Mouse (Mus musculus) adrenal gland, postnatal 25 days (tissue): ENCODE results near the gene Tmtc4. TPM values are rescaled to one million over a fixed set of nuclear protein-coding genes. Genes with fewer than 3 reads are reported as not detected.

Source experiments
- DNase-seq: peaks from one replicate; pipeline ENCODE4 v3.0.0; 2021; ENCODE audit warnings: mixed read lengths
- total RNA-seq: library from RNA; stranded (reverse); gene quantifications from 2 replicates; pipeline ENCODE4 v1.2.3, GENCODE M21; 2021

Gene Tmtc4
- total RNA-seq, 1 experiment from 2014 or later: 22.3 TPM

DNA sequence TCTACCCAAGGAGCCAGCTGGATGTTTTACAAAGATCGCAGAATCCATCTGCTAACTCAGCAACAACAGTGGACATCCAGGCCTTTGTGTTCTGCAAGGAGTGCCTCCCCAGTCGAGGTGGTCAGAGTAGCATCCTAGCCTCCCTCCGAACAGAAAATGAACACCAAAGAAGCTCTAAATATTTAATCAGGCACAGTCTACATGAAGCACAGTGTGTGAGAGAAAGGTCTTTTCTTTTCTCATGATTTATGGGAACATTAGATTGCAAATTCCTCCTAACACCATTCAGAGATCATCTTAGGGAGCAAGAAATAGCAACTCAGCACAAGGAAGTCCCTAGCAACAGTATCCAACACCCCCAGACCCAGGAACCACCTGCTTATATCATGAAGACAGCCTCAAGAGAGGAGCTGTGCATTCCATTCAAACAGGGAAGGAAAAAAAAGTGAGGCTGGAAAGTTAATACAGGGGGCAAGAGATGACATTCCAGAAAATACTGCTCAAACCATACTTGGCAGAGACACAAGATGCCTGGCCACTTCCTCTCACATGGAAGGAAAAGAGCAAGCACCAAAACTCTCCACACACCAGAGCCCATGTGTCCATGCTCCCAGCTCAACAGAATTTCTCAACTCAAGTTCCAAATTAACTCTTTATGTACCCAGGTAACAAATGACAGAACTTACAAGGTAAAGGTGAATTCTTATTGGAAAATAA is 8.8 kb downstream of the Tmtc4 start:
- no peak for DNase-seq

DNA sequence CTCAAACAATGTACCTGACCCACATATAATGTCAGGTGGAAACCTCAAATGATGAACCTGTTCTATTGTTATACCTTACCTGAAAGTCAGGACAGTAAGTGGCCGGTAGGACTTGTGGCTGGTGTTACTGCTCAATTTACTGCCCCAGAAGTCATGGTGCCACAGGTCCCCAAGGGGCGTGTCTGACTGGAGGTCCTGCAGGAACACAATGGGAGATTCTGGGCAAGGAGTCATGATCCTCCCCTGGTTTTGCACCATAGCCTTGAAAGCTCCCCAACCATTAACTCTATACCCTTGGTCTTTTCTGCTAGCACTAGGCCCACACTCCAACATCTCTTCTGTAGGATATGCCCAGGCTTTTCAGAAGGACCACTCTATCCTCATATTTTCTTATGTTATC is 10.7 kb downstream of the Tmtc4 start:
- DNase-seq: no peak

GRCm38 (mm10) chr14:122968049-122968448 is 15.8 kb downstream of the Tmtc4 start:
- DNase-seq: no peak

DNA sequence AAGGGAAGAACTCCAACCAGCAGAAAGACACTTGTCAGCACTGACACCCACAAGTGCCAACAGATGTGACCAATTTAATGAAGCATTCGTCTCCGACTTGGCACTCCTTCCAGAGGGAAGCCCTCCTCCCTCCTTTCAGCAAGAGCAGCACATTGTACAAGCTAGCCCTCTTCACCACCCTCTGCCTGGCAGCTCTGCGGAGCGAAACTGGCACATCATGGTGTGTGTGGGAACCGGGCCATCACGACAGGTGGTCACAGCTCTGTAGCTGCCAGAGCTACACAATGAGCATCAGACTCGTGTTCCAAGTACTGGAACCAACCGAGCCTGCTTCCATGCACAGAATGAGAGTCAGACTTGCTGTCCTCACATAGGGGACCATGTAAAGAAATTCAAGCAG is 25.9 kb downstream of the Tmtc4 start:
- peak; percentile 24 for DNase-seq

GRCm38 (mm10) chr14:122953331-122953730 is 30.5 kb downstream of the Tmtc4 start:
- DNase-seq: peak; percentile 42

DNA sequence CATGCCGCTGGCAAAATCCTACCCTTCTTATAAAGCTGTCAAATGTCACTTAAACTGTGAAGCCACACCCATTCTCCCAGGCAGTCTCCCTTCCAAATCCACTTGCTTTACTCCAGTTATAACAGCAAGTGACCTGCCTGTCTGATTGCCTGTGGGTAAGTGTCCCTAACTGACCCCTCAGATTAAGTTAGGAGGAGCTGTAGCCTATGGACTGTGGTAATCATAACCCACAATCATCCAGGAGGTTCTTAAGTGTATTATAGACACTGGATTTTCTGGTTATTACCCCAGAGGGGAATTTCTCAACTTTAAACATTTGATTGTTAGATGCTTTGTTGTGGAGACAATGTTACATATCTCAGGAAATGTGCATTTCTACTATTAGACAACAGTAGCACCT is 31.3 kb downstream of the Tmtc4 start:
- no peak for DNase-seq

DNA sequence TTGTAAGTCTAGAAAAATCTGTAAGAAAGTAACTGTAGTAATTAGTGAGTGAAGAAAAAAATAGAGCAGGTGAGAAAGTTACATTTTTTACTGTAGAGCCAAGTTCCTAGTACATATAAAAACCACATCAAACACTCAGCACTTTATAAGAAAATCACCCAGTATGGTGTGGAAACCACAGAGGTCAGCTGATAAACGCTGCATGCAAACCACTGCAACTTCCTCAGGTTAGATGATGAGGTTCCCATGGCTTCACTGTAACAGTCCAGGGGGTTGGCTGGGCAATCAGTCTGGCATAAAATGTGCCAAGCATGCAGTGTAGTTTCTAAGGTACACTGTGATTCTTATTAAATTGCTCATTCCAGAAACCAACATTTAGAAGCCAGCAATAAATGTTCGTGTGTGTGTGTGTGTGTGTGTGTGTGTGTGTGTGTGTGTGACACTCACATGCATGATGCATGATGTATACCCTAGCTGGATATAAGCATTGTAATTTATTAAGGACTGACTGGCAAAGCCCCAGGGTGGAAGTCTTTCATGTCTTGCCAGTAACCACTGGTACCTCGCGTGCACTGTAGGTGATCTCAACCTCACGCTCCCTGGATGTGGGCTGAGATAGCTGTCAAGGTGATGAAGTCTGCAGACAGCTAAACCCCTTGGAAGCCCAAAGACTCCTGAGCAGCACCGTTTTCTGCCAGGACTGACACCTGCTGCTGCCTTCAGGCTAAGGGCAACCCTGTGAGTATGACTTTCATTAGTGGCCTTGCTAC is 32.0 kb downstream of the Tmtc4 start:
- no peak for DNase-seq

GRCm38 (mm10) chr14:122950915-122951314 is 32.9 kb downstream of the Tmtc4 start:
- DNase-seq: no peak

- no peak for DNase-seq
Observed at GRCm38 (mm10) chr14:122943475-122943853, 40.4 kb downstream of the Tmtc4 start.

GRCm38 (mm10) chr14:122942757-122943474 is 40.9 kb downstream of the Tmtc4 start:
- no peak for DNase-seq

DNA sequence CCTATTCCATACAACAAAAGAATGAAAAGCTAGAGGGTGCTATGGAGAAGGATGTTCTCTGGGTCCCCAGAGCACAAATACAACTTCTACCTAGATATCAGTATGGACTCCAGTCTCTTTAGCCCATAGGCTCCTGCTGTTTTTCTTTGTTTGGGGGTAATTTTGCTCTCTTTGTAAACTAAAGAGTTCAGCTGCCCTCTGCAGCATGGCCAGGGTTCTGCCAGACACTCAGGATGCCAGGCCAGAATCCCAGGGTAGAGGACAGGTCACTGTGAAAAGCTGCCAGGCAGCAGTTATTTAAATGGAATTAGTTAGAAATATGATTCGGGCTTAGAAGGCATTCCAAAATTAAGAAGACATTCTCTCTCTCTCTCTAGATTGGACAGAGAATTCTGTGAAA is 47.4 kb downstream of the Tmtc4 start:
- DNase-seq: no peak

DNA sequence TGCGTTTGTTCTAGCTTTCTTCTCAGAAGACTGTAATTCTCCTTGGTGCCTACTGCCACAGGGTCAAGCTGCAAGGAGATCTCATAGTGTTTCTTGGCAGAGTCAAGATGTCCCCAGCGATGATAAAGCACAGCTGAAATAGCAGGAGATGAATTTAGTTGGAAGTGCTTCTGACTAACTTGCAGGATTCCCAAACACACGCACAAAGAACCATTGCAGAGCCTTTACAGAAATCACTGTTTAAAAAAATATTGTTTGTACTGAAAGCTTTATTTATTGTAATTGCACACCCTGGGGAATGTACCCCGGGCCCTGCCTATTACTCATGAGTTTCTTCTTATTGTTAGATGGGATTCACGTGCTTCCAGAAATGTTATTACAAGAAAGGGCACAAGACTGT is 63.8 kb downstream of the Tmtc4 start:
- DNase-seq: no peak

GRCm38 (mm10) chr14:122917676-122918075 is 66.2 kb downstream of the Tmtc4 start:
- no peak for DNase-seq

- DNase-seq: no peak
Observed at GRCm38 (mm10) chr14:122913657-122914056, 70.2 kb downstream of the Tmtc4 start, which contains the start of gene Ggact. Ggact (minus strand) TSS chr14:122913757.

- peak; percentile 73 for DNase-seq
Observed at GRCm38 (mm10) chr14:122912812-122913498, 70.9 kb downstream of the Tmtc4 start.

- DNase-seq: no peak
Observed at GRCm38 (mm10) chr14:122912137-122912536, 71.7 kb downstream of the Tmtc4 start.

DNA sequence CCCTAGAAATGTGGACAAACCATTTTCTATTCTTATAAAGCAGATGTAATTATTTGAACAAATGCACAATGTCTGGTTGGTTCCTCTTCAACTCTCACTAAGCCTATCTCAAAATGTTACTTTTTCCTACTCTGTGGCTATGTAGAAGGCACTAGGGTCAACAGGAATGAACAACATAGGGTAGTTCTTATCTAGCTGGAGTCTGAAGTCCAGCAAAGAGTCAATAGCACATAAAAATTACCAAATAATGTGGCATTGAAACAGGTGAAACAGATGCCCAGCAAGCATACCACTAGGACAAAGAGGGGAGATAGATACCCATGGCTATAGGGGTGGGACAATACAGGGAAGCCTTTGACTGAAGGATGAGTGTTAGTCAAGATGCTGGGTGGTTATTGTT is 72.6 kb downstream of the Tmtc4 start:
- DNase-seq: no peak

DNA sequence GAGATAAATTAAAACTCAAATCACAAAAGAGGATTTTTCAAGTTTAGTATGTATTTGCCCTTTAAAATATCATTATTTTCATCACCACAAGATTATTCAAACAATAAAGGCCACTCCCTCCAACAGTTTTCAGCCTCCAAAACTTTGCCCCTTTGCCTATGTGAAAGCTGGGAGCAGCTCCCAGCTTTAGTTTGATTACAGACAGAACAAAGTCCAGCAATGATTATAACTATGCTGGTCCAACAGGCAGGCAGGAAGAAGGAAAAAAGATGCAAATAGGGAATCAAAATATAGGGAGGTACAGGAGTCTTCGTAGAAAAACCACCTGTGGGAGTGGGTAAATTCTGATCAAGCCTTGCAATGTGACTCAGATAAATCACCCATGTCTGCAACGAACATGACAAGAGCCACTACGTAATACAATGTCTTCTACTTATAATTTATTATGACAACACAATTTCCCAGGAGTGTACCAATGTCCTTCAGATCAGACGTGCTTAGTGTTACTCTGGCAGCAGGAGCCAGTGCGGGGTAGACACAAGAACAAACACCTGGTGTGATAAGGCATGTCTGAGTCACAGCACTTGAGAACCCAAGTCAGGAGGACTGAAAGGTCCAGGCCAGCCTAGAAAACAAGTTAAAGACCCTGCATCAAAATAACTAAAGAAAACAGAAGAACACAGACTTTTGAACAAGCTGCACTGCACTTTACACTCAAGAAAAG is 74.3 kb downstream of the Tmtc4 start:
- no peak for DNase-seq

DNA sequence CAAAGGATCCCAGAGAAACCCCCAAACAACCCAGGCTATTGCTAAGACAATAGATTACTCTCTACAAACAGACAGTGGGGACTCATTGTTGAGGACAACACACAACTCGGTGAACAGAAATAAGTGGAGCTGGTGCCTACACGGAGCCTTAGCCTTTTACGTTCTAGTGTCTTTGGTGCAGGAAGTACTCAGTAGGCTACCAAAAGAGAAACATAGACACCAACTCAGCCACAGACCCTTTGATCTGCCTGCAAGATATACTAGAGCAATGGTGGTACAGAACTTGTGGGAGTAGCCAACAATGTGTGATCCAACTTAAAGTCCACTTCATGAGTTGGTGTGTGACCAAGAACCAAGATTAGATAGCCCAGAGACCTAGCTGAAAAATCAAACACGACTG is 75.8 kb downstream of the Tmtc4 start:
- no peak for DNase-seq

GRCm38 (mm10) chr14:122905007-122905406 is 78.8 kb downstream of the Tmtc4 start:
- DNase-seq: no peak

- DNase-seq: no peak
Observed at GRCm38 (mm10) chr14:122903923-122904351, 79.9 kb downstream of the Tmtc4 start.

GRCm38 (mm10) chr14:122902884-122903283 is 81.0 kb downstream of the Tmtc4 start:
- DNase-seq: peak; percentile 79
